Mouse (Mus musculus) frontal cortex, postnatal 25 days (tissue): ENCODE measurements around the gene Cachd1.

Experiments used
- DNase-seq, 2 experiments: peaks; one replicate each; pipeline ENCODE4 v3.0.0; 2022; ENCODE audit warnings: low spot score in 2 of 2

Cachd1 gene

DNA sequence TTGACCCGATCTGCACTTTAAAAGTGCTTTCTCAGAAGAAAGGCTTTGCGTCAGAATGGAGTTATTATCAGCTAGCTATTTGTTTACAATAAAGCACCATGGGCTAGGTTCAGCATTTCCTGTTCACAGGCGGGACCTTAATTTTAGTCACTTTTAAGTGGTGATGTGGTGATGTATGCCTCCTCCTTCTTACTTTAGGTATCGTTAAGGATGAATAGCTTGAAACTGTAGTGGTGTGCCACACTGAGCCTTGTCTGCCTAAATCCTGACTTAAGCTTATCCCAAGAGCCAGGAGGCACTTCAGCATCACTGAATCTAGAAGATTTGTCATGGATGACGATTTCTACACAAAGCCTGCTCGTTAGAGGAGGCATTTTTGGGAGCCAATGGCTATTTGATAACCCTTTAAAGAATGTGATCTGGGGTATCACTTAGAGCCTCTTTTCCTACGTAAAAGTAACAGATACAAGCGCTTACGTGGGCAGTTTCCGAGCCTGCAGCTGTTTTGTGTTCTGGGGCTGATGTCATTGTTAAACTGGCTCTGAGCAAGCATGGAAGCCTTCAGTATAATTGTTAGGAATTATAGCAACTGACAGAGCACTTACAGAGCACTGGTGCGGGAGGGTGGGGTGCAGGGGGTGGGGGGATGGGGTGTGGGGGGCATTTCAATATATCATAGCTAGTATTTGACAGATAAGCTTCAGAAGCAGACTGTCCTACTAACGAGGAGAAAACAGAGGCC, 89.7 kb downstream of the Cachd1 start:
- no peak for DNase-seq

DNA sequence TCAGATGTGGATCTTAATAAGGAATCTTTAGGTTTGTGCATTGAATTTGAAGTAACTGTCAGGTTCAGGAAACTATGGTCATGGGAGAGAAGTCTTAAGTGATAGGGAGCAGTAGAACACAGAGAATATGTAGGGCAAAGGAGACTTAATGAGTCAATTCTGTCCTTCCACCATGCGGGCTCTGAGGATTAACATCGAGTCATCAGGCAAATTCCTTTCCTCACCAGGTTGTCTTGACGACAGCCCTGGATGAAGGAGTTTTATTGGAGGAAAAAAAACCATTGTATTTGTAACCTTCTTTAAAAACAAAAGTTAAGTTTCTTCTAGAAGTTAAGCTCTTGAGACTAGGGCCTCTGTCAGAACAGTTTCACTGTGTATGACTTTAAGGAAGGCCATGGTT, 100.9 kb downstream of the Cachd1 start:
- no peak for DNase-seq

DNA sequence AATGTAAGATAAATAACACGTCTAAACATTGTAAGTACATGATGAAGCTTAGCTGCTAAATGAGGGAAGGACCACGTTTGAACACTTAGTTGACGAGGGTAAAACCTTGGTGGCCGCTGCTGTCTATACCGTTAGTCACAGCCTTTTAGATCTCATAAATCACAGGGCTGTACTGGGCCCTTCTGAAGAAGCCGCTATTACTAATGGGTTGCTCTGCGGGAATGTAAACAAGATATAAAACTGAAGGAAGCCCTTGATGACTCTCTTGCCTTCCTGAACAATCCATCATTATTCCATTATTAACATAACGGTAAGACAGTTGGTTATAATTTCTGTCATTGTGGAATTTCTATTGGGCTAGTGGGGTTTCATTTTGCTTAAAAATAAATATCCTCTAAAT, 102.9 kb downstream of the Cachd1 start:
- no peak for DNase-seq

DNA sequence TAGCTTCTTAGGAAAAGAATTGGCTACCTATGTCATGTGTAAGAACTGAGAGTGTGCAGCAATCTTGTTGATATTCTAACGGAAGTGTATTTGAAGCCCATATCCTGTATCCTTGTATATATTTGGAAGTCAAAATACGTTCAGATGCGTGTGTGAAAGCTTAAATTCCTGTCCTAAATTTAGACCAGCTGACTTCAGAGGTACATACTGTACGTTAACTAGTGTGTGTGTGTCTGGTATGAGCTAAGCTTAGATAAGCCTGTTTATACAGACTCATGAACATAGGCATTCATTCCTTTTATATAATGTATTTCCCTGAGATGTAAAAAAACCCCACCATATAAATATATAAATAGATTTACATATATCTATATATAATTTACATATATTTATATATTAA, 103.6 kb downstream of the Cachd1 start:
- no peak for DNase-seq

DNA sequence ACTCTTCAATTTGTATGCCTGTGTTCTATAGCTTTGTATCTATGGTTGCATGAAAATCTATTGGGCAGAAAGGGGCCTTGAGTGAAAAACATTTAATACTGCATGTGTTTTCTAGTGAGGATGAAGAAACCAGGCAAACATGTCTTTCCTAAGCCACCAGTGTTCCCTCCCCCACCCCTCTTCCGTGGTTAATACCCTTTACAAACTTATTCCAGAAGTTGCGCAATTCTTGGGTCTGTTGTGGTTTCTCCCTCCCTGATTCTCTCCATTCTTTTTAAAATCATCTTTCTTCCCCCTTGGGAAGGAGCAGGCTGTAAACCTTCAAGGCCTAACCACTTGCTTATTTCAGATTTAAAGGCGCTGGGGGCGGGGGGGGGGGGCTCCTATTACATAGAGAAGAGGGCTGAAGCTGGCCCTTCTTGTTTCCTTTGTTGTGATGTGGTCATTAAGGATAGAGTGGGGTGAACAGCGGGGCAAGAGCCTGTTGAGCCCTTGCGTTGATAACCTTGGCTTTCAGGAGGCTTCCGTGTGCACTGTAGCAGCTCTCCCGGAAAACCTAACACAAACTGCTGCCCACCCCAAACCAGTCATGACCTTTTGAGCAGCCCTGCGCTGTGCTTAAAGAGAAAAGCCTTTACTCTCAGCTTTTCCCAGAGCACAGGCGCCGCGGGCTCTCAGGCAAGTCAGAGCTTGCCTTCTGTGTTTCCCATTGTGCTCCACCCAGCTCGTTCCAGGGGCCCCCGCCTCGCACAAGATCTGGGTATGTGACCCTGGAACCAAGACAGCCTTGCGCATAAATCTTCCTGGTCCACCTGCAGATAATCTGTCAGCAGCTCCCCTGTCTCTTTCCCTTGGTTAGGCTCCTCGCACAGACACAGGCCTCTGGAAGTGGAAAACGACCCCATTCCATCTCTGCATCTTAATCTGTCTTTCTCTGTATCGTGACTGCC, 109.6 kb downstream of the Cachd1 start:
- DNase-seq: no peak

DNA sequence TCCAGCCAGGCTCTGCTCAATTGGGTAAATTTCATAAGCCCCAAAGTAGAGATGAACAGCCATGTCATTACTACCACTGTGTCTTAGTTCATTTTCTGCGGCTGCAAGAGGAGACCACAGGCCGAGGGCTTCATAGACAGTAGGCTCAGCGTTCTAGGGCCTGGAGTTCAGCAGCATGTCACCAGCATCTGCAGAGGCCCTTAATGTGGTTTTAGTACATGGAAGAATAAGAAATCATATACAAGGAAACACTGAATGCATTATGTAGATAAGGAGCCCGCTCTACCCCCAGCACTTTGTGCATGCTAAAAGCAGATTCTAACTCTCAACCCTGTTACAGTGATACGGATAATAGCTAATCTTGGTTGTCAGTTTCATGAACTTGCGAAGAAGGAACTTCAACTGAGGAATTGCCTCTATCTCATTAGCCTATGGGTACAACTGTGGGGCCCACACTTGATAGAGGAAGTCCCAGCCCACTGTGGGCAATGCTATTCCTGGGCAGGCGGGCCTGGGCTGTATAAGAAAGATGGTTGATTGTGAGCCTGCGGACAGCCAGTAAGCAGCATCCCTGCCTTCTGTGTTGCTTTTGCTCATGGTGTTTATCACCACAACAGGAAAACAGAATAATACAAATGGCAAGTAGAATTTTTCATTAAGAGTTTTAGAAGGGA, 110.4 kb downstream of the Cachd1 start:
- no peak for DNase-seq

GRCm38 (mm10) chr4:100890106-100890970, 113.9 kb downstream of the Cachd1 start:
- no peak for DNase-seq

GRCm38 (mm10) chr4:100893739-100894138, 117.3 kb downstream of the Cachd1 start:
- DNase-seq: no peak

DNA sequence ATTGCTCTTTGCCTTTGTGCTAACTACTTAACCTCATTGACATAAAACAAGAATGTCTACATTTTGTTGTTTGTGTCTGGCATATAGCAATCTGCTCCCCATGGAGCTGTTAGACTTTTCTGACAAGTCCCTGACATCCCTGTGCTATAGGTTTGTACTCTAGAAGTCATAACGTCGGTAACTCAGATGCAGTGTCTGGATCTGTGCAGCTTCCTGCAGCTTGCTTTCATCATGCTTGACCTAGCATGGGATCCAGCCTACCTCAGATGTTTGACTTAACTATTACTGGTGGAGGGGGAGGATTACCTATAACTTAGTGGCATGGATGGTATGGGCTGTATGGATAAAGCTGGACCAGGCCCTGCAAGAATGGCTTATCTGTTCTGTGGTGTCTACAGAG, 117.7 kb downstream of the Cachd1 start:
- no peak for DNase-seq

DNA sequence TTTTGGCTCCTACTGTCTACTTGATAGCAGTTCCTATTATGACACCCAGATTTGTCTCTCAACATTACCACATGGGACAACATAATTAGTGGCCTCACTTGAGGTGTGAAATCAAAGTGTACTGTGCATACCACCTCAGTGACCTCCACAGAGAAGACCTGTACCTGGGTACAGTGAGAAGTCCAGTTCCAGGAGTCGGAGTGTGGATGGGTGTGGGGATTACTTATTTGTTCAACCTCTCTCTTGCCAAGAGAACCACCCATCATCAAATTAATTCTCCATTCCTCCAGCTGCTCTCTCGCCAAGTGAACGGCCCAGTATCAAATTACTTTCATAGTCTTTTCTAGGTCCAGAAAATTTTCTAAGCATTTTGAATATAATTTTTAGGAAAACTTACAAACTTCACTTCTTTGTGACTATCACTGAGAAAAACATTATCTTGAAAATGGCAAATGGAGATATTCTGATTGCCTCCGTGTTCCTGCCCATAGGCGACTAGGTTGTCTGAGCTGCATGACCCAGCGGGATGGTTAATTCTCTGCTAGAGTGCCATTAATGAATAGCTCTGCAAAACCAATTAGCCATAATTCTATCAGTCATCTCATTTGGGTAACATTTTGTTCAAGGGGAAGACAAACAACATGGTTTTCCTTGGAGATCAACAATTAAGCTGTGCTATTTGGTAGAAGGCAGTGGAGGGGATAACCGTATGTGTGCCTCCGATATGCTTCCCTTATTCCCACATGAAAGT, 120.0 kb downstream of the Cachd1 start:
- DNase-seq: no peak

- DNase-seq: no peak
Measured at GRCm38 (mm10) chr4:100897943-100898342, 121.5 kb downstream of the Cachd1 start.

DNA sequence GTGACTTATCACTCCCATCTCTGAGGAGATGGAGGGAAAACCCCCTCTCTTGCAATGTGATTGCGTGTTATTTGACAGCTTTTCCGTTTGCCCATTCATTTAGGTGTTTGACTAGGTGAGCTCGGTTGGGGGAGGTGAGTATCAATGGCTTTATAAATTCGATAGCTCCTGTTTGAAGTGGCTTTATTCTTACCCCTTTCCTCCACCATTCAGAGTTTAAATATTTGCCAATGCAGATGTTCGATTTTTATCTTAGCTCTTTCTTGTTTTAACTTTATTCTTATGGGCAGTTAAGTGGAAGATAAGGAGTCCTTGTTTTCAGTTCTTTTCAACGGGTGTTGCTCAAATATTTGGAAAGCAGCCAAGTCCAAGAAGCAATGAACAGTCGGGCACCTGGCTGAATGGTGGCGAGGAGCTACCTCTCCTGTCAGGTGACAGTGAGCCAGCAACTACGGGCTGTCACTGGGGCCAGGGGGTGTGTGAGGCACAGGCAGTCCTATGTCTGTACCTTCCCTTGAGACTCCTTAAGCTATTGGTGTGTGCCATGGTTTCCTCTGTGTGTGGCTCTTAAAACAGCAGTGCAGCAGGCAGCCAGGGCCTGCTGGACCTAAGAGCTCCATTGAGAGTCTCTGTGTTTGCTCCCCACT, 133.3 kb downstream of the Cachd1 start:
- DNase-seq: no peak

DNA sequence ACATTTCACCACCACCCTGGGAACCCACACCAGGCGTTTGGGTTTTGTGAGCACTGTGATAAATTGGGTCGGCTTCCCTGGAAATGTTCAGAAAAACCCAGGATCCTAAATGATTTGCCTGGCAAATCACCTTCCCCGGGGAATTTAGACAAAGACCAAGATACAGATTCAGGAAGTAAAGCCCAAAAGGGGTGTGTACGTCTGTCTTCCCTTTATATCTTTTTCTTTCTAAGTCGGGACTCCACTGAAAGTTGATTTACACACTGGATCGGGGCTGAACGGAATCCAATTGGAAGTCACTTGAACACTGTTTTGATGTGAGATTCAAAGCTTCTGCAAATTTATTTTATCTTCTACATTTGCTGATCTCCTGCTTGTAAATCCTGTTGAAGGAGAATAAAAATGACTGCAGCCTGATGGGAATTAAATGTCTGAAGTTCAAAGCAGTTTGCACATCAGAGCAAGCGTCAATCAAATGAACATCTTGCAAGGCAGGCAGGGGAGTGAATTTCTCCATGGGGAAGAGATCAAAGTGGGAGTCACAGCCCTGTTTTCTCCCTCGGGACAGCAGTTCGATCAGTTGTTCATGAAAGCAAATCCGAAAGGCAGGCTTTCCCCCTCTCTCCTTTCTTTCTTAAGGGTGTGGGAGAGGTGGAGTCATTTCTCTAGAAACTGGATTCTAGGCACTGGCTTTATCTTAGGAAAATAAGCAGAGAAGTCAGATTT, 134.3 kb downstream of the Cachd1 start:
- DNase-seq: no peak

- no peak for DNase-seq
Measured at GRCm38 (mm10) chr4:100911658-100912057, 135.2 kb downstream of the Cachd1 start.

DNA sequence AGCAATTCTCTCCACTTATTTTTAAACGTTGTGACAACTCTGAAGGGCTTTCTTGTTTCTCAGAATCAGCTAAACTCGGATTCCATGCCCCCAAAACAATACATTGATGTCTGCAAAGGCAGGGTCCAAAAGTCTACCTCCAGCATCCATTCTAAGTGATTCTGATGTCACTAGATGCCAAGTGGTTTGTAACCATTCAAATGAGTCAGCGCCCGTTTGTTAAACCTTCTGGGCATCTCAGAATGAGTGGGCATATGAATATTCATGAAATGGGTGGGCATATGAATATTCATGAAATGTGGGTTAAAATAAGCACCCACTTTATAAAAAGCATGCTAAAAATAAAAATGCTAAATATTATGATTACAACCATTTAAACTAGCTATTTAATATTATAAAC, 137.2 kb downstream of the Cachd1 start:
- DNase-seq: no peak

GRCm38 (mm10) chr4:100914532-100914931, 138.1 kb downstream of the Cachd1 start:
- no peak for DNase-seq

DNA sequence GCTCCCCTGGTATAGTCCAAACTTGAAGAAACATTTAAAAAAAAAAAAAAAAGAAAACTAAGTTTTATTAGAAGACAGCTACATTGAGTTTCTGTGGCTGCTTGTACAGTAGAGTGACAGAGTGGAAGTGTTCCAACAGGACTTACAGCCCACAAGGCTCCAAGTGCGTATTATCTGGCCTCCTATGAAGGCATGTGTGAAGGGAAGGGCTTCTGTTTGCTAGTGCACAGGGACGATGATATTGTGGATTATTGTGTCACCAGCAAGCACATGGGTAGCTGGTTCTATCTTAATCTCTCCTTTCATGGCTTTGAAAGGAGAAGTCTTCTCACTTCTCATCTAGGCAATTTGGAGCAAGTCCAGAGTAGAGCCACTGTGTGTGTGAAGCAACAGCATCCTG, 138.6 kb downstream of the Cachd1 start:
- no peak for DNase-seq

- no peak for DNase-seq
Measured at GRCm38 (mm10) chr4:100917511-100917910, 141.0 kb downstream of the Cachd1 start.

DNA sequence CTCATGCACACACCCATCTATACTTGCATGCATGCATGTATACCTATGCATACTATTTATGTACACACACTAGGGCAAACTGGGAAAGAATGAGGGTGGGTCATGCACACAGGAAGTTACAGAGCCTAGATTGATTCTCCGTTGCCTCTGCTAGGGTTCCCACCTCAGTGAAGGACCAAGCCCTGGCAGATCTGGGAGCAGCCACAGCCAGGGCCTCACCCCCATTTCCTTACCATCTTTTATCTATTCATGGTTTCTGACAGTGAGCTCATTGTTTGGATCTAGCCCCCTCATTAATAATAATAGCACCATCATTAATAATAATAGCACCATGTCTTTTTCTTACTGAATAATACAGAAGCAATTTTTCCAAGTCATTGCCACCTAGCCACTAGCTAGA, 143.9 kb downstream of the Cachd1 start:
- DNase-seq: no peak
